Mouse (Mus musculus) right cerebral cortex, postnatal 4 days (tissue): ENCODE measurements around the gene Ypel2.
A peak's percentile ranks its signal among the peaks of the same experiment; 100 is the strongest.
"Not testable (repeated sequence)": the region's sequence is repeated elsewhere in the genome, so short reads cannot be mapped to it uniquely, and the experiment has no call there.

ENCODE experiments used
- DNase-seq: peaks from one replicate; pipeline ENCODE4 v3.0.0-alpha.2; 2022

The Ypel2 gene

DNA sequence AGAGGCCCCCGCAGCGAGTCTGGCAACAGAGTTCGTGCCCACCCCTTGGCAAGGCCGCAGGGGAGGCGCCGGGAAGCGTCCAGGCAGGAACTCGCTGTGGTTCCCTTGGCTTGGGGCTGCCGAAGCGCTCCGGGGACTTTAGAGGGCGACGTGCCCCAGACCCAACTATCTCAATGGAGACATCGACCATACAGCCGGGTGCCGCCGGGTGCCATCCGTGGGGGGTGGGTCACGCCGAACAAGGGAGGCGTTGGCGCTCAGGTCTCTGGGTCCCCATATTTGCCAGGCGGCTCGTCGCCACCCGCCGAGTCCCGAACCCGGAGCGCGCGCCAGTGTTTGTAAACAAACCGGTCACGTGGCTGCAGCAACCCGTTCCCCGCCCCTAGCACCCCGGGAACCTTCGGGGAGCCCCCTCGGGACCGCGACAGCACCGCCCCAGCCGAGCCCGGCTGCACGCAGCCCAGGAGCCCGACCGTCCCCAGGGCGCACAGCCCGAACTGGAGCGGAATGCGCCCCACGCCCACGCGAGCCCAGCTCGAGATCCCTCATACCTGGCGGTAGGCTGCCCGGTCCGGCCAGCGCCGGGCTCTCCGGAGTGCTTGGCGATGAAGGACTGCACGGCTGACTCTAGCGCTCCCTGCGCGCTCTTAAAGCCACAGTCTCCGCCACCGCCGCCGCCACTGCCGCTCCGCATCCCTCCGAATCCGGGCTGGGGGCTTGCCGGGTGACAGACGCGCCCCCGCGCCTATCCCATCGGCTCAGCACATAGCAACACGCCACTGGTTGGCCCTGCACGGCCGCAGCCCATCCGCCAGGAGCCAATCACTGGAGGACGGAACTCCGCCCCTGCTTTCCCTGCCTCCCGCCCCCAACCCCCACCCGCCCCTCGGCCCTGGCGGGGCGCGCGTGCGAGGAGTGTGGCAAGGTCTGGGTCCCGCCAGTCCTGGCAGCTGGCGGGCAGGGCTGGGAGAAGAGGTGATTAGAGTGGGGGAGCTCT, at the start of gene Ypel2:
Gene Ypel2, minus strand, starts transcription at position 667 of the 997 bp plus-strand sequence.
- DNase-seq: peak; percentile 97

DNA sequence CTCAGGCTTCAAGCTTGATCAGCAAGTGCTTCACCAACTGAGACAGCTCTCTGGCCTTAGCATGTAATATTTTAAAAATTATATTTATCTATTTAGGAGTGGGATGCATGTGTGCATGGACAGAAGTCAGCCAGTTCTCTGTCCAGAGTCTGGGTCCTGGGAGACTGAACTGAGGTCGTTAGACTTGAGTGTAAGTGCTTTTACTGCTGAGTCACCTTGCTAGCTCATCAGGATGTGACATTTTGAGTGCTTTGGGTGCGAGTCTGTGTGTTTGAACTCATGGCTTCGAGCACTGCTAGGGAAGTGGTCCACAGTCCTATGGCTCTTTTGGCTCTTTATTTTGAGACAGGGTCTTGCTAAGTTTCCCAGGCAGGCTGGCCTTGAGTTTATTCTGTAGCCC, 49.5 kb upstream of the Ypel2 start:
- DNase-seq: no peak

GRCm38 (mm10) chr11:87039307-87039963, 45.9 kb upstream of the Ypel2 start:
- no peak for DNase-seq

DNA sequence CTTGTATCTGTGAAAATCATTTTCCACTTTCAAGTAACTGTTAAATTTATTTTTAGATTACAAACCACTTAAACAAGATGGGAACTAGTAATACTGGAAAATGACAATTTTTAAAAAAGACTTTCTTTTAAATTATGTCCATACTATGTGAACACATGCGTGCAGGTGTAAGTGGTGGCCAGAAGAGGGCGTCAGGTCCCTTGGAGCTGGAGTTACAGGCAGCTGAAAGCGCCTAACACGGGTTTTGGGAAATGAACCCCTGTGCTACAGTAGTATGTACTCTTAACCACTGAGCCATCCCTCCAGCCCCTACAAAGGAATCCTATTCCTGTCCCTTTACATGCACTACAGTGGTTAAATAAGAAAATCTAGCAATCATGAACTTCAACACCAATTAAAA, 42.7 kb upstream of the Ypel2 start:
- DNase-seq: no peak

DNA sequence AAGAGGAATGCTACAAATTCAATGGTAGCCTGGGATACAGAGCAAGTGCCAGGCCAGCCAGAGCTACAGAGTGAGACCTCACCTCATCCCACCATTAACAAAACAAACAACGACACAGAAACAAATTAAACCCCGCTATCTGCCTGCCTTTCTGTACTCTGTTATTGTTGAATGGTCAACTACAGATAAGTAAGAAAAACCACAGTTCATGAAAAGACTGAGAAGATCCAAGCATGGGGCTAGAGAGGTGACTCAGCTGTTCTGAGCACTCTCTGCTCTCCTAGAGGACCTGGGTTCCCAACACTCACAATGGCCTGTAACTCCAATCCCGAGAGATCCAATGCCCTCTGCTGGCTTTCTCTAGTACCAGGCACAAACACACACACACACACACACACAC, 34.7 kb upstream of the Ypel2 start:
- DNase-seq: no peak

DNA sequence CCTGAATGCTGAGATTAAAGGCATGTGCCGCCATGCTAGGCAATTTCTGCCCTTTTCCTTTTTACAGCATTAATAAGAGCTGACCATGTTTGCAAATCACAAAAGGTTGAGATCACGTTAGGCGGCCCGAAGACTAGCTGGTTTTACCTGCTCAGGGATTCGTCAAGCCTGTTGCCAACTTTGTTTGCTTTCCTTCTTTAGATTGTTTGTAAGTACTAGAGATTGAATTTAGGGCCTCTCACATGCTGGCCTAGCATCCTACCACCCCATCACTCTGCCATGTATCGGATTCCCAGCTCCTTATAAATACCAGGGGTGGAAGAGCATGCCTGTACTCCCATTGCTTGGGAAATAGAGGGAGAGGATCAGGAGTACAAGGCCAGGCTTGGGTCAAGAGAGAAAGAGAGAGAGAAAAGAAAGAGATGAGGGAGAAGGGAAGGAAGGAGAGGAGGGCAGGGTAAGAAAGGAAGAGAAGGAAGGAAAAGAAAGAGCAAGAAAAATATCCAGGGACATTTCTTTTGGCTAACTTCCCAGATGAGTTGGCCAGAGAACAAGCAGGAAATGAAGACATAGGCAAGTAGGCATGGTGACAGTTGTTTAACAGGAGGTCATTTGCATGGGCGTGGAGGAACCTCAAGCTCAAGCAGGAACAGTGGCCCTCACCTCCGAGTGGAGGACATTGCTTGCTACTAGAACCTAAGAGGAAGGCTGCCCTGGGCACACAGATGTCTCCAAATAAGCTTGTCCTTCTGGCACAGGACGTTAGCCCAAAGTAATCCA, 32.8 kb upstream of the Ypel2 start:
- DNase-seq: no peak

DNA sequence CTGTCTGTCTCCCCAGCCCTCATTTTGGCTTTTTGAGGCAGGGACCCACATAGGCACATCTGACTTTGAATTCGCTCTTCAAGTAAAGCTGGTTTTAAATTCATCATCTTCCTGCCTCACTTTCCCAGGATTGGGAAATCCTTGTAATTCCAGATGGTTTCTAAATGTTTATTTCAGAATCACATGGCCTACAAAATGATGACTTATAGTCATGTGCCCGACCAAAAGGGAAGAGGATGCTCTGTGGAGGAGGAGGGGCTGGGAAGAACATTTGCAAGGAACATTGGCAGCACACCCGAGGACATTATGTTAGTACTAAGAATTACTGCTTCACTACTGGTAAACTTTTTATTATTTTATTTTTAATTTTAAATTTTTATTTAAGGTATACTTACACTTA, 31.8 kb upstream of the Ypel2 start:
- no peak for DNase-seq

DNA sequence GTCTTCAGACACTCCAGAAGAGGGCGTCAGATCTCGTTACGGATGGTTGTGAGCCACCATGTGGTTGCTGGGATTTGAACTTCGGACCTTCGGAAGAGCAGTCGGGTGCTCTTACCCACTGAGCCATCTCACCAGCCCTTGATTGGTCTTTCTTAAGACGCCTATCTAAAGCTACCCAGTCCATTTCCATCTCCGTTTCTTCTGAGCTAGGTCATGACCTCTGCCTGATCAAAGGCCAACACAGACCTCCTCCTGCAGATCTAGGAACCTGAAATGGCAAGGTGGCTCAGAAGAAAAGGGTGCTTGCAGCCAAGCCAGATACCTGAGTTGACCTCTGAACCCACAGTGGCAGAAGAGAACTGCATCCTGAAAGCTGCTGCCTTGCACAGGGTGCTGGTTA, 29.7 kb upstream of the Ypel2 start:
- not testable (repeated sequence) for DNase-seq

DNA sequence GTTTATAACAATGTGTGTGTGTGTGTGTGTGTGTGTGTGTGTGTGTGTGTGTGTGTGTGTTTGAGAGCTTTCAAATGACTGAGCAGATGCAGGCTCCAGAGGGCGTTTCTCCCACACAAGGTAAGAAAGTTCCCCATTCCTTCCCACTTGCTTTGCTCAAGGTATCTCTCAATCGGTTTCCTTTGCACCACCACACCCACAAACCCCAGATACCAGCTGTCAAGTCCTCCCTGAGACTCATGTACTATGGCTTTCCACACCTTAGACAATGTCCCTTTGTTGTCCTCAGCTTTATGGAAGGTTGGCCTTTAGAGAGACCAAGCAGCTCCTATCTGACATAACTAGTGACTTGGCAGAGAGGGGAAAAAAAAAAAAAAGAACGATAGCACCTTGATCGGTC, 29.3 kb upstream of the Ypel2 start:
- DNase-seq: no peak

DNA sequence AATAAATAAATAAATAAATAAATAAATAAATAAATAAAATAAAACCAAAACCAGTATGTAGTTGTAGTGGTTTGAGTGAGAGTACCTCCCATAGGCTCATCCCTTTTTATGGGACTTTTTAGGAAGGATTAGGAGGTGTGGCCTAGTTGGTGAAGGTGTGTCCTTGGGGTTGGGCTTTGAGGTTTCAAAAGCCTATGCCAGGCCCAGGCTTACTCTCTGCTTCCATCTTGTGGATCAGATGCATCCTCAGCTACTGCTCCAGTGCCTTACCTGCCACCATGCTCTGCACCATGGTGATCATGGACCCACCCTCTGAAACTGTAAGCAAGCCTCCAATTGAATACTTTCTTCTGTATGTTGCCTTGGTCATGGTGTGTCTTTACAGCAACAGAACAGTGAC, 28.0 kb upstream of the Ypel2 start:
- no peak for DNase-seq

DNA sequence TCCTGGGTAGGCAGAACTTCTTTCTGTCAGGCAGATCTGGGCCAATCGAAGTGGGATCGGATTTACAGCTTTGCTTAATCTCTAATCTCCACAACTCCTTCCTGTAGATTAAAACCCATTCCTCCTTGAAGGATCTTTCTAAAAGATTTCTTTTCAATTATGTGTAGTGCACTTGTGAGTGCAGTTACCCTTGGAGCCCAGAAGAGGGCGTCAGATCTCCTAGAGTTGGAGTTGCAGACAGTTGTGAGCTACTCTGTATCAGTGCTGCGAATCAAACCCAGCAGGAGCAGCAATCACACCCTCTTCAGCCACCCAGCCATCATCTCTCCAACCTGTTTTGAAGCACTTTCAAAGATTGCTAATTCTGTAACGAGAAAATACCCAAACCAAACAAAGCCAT, 26.9 kb upstream of the Ypel2 start:
- no peak for DNase-seq

GRCm38 (mm10) chr11:87019431-87019830, 25.9 kb upstream of the Ypel2 start:
- DNase-seq: no peak

- no peak for DNase-seq
These were observed 24.6 kb upstream of the Ypel2 start for GRCm38 (mm10) chr11:87018081-87018480.

GRCm38 (mm10) chr11:87015691-87016090, 22.2 kb upstream of the Ypel2 start:
- DNase-seq: no peak

DNA sequence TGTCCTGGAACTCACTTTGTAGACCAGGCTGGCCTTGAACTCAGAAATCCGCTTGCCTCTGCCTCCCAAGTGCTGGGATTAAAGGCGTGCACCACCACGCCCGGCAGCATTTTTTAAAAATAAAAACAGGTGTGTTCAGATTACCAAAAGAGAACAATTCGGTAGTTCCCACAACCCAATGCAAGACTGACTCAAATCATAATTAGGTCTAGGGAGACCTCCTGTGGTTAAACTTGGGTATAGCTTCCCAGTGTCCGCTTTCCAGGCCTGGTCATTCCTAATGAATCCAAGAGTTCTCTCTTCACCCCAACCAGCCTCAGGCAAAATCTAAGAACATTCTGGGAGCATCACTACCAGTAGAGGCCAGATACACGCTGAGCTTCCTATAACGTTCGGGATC, 17.0 kb upstream of the Ypel2 start:
- DNase-seq: peak; percentile 16

GRCm38 (mm10) chr11:87007371-87007770, 13.9 kb upstream of the Ypel2 start:
- DNase-seq: no peak

- DNase-seq: no peak
These were observed 11.7 kb upstream of the Ypel2 start for GRCm38 (mm10) chr11:87004960-87005755.

GRCm38 (mm10) chr11:87002078-87002829, 8.7 kb upstream of the Ypel2 start:
- no peak for DNase-seq

- no peak for DNase-seq
These were observed 7.7 kb upstream of the Ypel2 start for GRCm38 (mm10) chr11:87001217-87001616.

GRCm38 (mm10) chr11:86996266-86996665, 2.8 kb upstream of the Ypel2 start:
- DNase-seq: no peak

- DNase-seq: peak; percentile 39
These were observed 2.2 kb upstream of the Ypel2 start for GRCm38 (mm10) chr11:86995625-86996221.
